Mouse (Mus musculus) kidney, adult 2 months (tissue): ENCODE results near the gene Cops7a. TPM values are rescaled to one million over a fixed set of nuclear protein-coding genes. Genes with fewer than 3 reads are reported as not detected.

ENCODE experiments used
- DNase-seq: peaks from one replicate; pipeline ENCODE4 v3.0.0; 2021
- H3K27ac ChIP-seq: fragments of 200-500 bp; 2 replicates; pipeline ENCODE4 v1.5.1; 2012; ENCODE audit warnings: low read depth, low read length, control low read depth, inconsistent platforms; ENCODE audit not compliant: insufficient read depth
- H3K27me3 ChIP-seq: fragments of 200-500 bp; replicated peaks from 2 replicates; pipeline ENCODE4 v1.6.1; 2012; ENCODE audit warnings: mild to moderate bottlenecking, moderate library complexity, low read length, inconsistent platforms; ENCODE audit not compliant: control insufficient read depth, insufficient read depth
- H3K36me3 ChIP-seq: fragments of 200-500 bp; 2 replicates; pipeline ENCODE4 v1.6.1; 2012; ENCODE audit warnings: mild to moderate bottlenecking, moderate library complexity, low read length, inconsistent platforms; ENCODE audit not compliant: control insufficient read depth, insufficient read depth
- H3K4me1 ChIP-seq: fragments of 200-500 bp; 2 replicates; pipeline ENCODE4 v1.6.1; 2011; ENCODE audit warnings: low read length; ENCODE audit not compliant: control insufficient read depth, insufficient read depth
- H3K4me3 ChIP-seq: fragments of 200-500 bp; 2 replicates; pipeline ENCODE4 v1.5.1; 2011; ENCODE audit warnings: mild to moderate bottlenecking, low read depth, low read length, control low read depth; ENCODE audit not compliant: insufficient read depth
- CTCF ChIP-seq: fragments of 200-500 bp; conservative IDR thresholded peaks from 2 replicates; pipeline ENCODE4 v1.5.1; 2011; ENCODE audit warnings: low read depth, mild to moderate bottlenecking, control low read depth, low read length, moderate library complexity, mixed read lengths; ENCODE audit not compliant: insufficient read depth, insufficient read length
- POLR2A ChIP-seq: fragments of 200-500 bp; IDR thresholded peaks from one replicate; pipeline ENCODE4 v1.6.1; 2011; ENCODE audit warnings: low read depth, low read length, control low read depth
- WGBS: fragments of 180-500 bp; shearing (Covaris S2); methylation state at CpG from one replicate; pipeline ENCODE4 v1.1.7; 2018; 5-methylcytosine and 5-hydroxymethylcytosine counted together
- polyA plus RNA-seq: library from polyadenylated mRNA; depleted of rRNA; stranded (reverse); fragments of >200 nt; gene quantifications from 2 replicates; pipeline ENCODE4 v1.2.3, GENCODE M21; 2012

Gene Cops7a
- polyA plus RNA-seq, 1 experiment = 276 TPM

GRCm38 (mm10) chr6:124959960-124960359 is 5.4 kb downstream of the Cops7a start:
- 0 out of 2 replicates have a peak, but pooled peaks cover 5% of the 10 kb centered on the region for H3K4me1 ChIP-seq
- H3K4me3 ChIP-seq = no peak overlapping the region
- 86% methylated on average over 13 of the region's 13 CpGs for WGBS
- no peak for DNase-seq
- H3K27ac ChIP-seq = no peak overlapping the region
- TF ChIP-seq CTCF (no peak), POLR2A (no peak)
- no peaks in the 10 kb centered on the region for H3K27me3 ChIP-seq
- peaks cover 1% of the 10 kb centered on the region; the same call in 1 of the 2 replicates for H3K36me3 ChIP-seq

- DNase-seq = no peak
- no peak overlapping the region for H3K4me3 ChIP-seq
- H3K27me3 ChIP-seq = no peaks in the 10 kb centered on the region
- H3K4me1 ChIP-seq = no peaks in the 10 kb centered on the region
- TF ChIP-seq CTCF (no peak), POLR2A (no peak)
- peaks cover 1% of the 10 kb centered on the region; the same call in 1 of the 2 replicates for H3K36me3 ChIP-seq
- 43% methylated on average over 3 of the region's 3 CpGs for WGBS
- H3K27ac ChIP-seq = no peak overlapping the region
Measured at GRCm38 (mm10) chr6:124958127-124958526, 7.2 kb downstream of the Cops7a start.

- Histone ChIP-seq H3K4me3 (no peak overlapping the region), H3K27ac (no peak overlapping the region), H3K4me1 (no peaks in the 10 kb centered on the region), H3K27me3 (no peaks in the 10 kb centered on the region), H3K36me3 (peaks cover 1% of the 10 kb centered on the region; the same call in 1 of the 2 replicates)
- TF ChIP-seq POLR2A (no peak), CTCF (no peak)
- 94% methylated on average over 4 of the region's 4 CpGs for WGBS
- no peak for DNase-seq
Measured at GRCm38 (mm10) chr6:124955212-124955611, 10.1 kb downstream of the Cops7a start.

GRCm38 (mm10) chr6:124953991-124954715 is 11.2 kb downstream of the Cops7a start:
- WGBS = 93% methylated on average over 2 of the region's 2 CpGs
- H3K27me3 ChIP-seq = no peaks in the 10 kb centered on the region
- no peak overlapping the region for H3K27ac ChIP-seq
- TF ChIP-seq CTCF (no peak), POLR2A (no peak)
- DNase-seq = no peak
- no peaks in the 10 kb centered on the region for H3K4me1 ChIP-seq
- H3K36me3 ChIP-seq = no peaks in the 10 kb centered on the region; the same call in 1 of the 2 replicates
- no peak overlapping the region for H3K4me3 ChIP-seq

- no peaks in the 10 kb centered on the region for H3K4me1 ChIP-seq
- H3K36me3 ChIP-seq = no peaks in the 10 kb centered on the region
- no peak overlapping the region for H3K4me3 ChIP-seq
- H3K27ac ChIP-seq = no peak overlapping the region
- TF ChIP-seq CTCF = no peak
- TF ChIP-seq POLR2A = no peak
- 91% methylated on average over 3 of the region's 3 CpGs for WGBS
- no peak for DNase-seq
- no peaks in the 10 kb centered on the region for H3K27me3 ChIP-seq
Measured at GRCm38 (mm10) chr6:124943526-124943925, 21.8 kb downstream of the Cops7a start.

- no peak for DNase-seq
- Histone ChIP-seq H3K27me3 (no peaks in the 10 kb centered on the region), H3K27ac (no peak overlapping the region), H3K36me3 (no peaks in the 10 kb centered on the region), H3K4me3 (no peak overlapping the region), H3K4me1 (no peaks in the 10 kb centered on the region)
- WGBS = 96% methylated on average over 1 of the region's 1 CpGs
- no peak for TF ChIP-seq CTCF
- no peak for TF ChIP-seq POLR2A
Measured at GRCm38 (mm10) chr6:124941679-124942078, 23.7 kb downstream of the Cops7a start.

GRCm38 (mm10) chr6:124938554-124938953 is 26.8 kb downstream of the Cops7a start:
- DNase-seq = no peak
- Histone ChIP-seq H3K27ac (no peak overlapping the region), H3K27me3 (no peaks in the 10 kb centered on the region), H3K4me3 (no peak overlapping the region), H3K4me1 (peaks cover 4% of the 10 kb centered on the region; the same call in 1 of the 2 replicates), H3K36me3 (peaks cover 3% of the 10 kb centered on the region; the same call in 1 of the 2 replicates)
- TF ChIP-seq POLR2A (no peak), CTCF (no peak)
- WGBS = 92% methylated on average over 7 of the region's 7 CpGs
